Mouse (Mus musculus) embryonic facial prominence, embryonic 12.5 days (tissue): Measurements from ENCODE around the gene Gm5640. TPM values are rescaled to one million over a fixed set of nuclear protein-coding genes. Genes with fewer than 3 reads are reported as not detected.
"Not testable (repeated sequence)": the region's sequence is repeated elsewhere in the genome, so short reads cannot be mapped to it uniquely, and the experiment has no call there.

Experiments used
- ATAC-seq: fragments of 200-750 bp; cut with Nextera tagmentation; 2 replicates; pipeline ENCODE4 v1.8.0; 2017; ENCODE audit not compliant: insufficient number of reproducible peaks, insufficient read depth, low FRiP score, low TSS enrichment
- H3K27ac ChIP-seq: fragments of 300-500 bp; sonication (generic); 2 replicates; pipeline ENCODE4 v1.5.1; 2016; ENCODE audit warnings: mild to moderate bottlenecking
- H3K27me3 ChIP-seq: fragments of 300-500 bp; sonication (generic); 2 replicates; pipeline ENCODE4 v1.6.1; 2016; ENCODE audit warnings: mild to moderate bottlenecking, moderate library complexity
- H3K36me3 ChIP-seq: fragments of 300-500 bp; sonication (generic); 2 replicates; pipeline ENCODE4 v1.6.1; 2016; ENCODE audit warnings: mild to moderate bottlenecking
- H3K4me1 ChIP-seq: fragments of 300-500 bp; sonication (generic); 2 replicates; pipeline ENCODE4 v1.6.1; 2016
- H3K4me2 ChIP-seq: fragments of 300-500 bp; sonication (generic); replicated peaks from 2 replicates; pipeline ENCODE4 v1.6.1; 2016; ENCODE audit warnings: mild to moderate bottlenecking, moderate library complexity
- H3K4me3 ChIP-seq: fragments of 300-500 bp; sonication (generic); 2 replicates; pipeline ENCODE4 v1.5.1; 2016; ENCODE audit warnings: mild to moderate bottlenecking
- H3K9ac ChIP-seq: fragments of 300-500 bp; sonication (generic); 2 replicates; pipeline ENCODE4 v1.6.1; 2016; ENCODE audit warnings: mild to moderate bottlenecking, moderate library complexity
- H3K9me3 ChIP-seq: fragments of 300-500 bp; sonication (generic); 2 replicates; pipeline ENCODE4 v1.6.1; 2016; ENCODE audit warnings: mild to moderate bottlenecking, moderate library complexity
- WGBS: fragments of 180-500 bp; shearing (Covaris S2); methylation state at CpG from one replicate; pipeline ENCODE4 v1.1.7; 2016; 5-methylcytosine and 5-hydroxymethylcytosine counted together
- polyA plus RNA-seq: library from polyadenylated mRNA; unstranded; fragments of >200 nt; fragmentation: Nextera tagmentation; extraction: Ambion mirVana; gene quantifications from 2 replicates; pipeline ENCODE4 v1.2.1, GENCODE M21; 2016

The Gm5640 gene
- 0.10 TPM in 1 of 2 replicates, not detected in the other for polyA plus RNA-seq

DNA sequence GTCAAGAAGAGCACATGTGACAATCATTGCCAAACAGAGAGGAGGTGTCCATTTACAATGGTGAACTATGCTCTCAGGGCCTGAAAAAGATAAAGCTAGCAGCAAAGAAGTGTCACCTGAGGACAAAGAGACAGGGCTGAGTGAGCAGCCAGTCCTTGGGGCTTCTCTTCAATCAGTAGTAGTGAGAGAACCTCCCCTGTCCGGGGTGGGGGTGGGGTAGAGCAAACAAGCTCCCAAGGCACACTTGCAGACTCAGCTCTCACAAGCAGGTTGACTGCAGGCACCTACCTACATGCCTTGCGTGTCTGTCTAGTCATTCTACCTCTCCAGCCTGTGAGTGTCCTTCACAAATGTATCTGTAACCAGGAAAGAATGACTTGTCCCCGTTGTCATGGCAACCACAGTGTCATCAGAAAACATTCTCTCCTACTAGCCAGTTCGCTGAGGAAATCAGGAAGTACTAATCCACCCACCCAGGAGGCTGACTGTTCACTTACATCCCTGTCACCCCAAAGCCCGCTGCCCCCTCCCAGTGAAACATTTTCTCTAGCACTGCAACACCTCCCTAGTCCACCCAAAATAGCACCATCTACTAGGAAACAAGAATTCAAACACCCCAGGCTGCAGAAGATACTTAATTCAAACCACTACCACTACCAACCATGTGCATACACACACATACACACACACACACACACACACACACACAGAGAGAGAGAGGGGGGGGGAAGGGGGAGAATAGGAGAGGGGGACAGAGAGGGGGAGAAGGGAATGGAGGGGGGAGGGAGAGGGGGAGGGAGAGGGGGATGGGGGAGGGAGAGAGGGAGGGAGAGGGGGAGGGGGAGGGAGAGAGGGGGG is at the start of gene Gm5640:
TSS of gene Gm5640 (minus strand) at position 170 of the 858 bp plus-strand sequence.
- not testable (repeated sequence) for H3K4me2 ChIP-seq, H3K27me3 ChIP-seq, H3K9ac ChIP-seq, H3K4me3 ChIP-seq, H3K36me3 ChIP-seq, ATAC-seq, H3K27ac ChIP-seq, H3K9me3 ChIP-seq, H3K4me1 ChIP-seq
- 63% methylated on average over 2 of the region's 5 CpGs for WGBS

DNA sequence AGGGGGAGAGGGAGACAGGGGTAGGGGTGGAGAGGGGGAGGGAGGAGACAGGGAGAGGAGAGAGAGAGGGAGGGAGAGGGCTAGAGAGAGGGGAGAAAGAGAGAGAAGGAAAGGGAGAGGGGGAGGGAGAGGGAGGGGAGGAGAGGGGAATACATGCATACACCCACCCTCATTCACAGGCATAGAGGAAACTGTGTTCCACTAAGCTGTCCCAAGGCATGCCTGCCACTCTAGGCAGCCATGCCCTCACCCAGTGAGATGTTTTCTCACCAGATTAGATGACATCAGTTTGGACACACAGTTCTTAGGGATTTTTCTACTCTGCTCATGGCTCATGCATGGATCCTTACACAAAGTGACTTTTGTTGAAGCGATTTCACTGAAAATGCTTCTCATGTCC is 958 bp upstream of the Gm5640 start:
- not testable (repeated sequence) for ATAC-seq, H3K4me3 ChIP-seq, H3K36me3 ChIP-seq, H3K9ac ChIP-seq, H3K4me2 ChIP-seq, H3K4me1 ChIP-seq, H3K27me3 ChIP-seq, H3K9me3 ChIP-seq, H3K27ac ChIP-seq
- WGBS, result no CpG with 5 or more reads among the region's 1 CpGs

DNA sequence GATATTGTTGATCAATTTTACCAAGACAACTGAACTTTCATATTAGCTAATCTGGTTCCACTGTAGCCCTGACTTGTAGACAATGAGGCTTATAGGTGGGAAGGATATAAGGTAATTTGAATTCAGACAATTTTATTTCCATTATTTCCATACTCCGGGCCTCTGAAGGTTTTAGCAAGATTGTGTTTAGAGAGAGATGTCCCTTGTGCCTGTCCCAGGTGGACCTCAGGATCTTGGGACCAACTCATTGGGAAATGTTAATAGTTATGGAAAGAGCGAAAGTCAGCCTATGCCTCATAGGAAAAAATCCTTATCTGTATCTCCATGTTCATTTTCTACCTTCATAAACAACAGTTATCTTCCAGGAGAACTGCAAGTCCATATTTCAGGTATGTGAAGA is 53.1 kb downstream of the Gm5640 start, which contains the start of gene Olfr1325:
TSS of gene Olfr1325 (plus strand) at position 301 of the 400 bp plus-strand sequence.
- H3K27me3 ChIP-seq, result no peaks in the 10 kb centered on the region
- no peaks in the 10 kb centered on the region for H3K36me3 ChIP-seq
- ATAC-seq, result no peak
- no peak within 1 kb of the TSS for H3K9ac ChIP-seq
- no peaks in the 10 kb centered on the region for H3K9me3 ChIP-seq
- no peak within 1 kb of the TSS for H3K4me3 ChIP-seq
- no peak within 1 kb of the TSS for H3K4me2 ChIP-seq
- no peak within 1 kb of the TSS for H3K27ac ChIP-seq
- H3K4me1 ChIP-seq, result no peaks in the 10 kb centered on the region
- 85% methylated on average over 2 of the region's 2 CpGs for WGBS

Other genes with a start within 250 kb of the Gm5640 start
- 47.6 and 51.3 TPM in 2 replicates for gene G6pdx, start 216.4 kb downstream of the Gm5640 start, polyA plus RNA-seq
- gene Gm6880, start 164.2 kb downstream of the Gm5640 start, polyA plus RNA-seq, result not detected in 2 replicates
- not detected in 2 replicates for gene Olfr1326-ps1, start 70.7 kb downstream of the Gm5640 start, polyA plus RNA-seq
- gene Olfr1325, start 53.0 kb downstream of the Gm5640 start, polyA plus RNA-seq, result not detected in 2 replicates
- gene Gm6890, start 95.3 kb upstream of the Gm5640 start, polyA plus RNA-seq, result not detected in 2 replicates
- gene Gm5936, start 191.6 kb upstream of the Gm5640 start, polyA plus RNA-seq, result not detected in 2 replicates